Mouse (Mus musculus) neural tube, embryonic 13.5 days (tissue): ENCODE measurements around the gene Olfr680-ps1. TPM values are rescaled to one million over a fixed set of nuclear protein-coding genes. Genes with fewer than 3 reads are reported as not detected.
"Not testable (repeated sequence)": the region's sequence is repeated elsewhere in the genome, so short reads cannot be mapped to it uniquely, and the experiment has no call there.

ENCODE experiments used
- ATAC-seq: fragments of 200-750 bp; cut with Nextera tagmentation; 2 replicates; pipeline ENCODE4 v1.8.0; 2017; ENCODE audit warnings: low read depth, mild to moderate bottlenecking, moderate TSS enrichment, moderate library complexity
- H3K27ac ChIP-seq: fragments of 300-500 bp; sonication (generic); replicated peaks from 2 replicates; pipeline ENCODE4 v1.5.1; 2015; ENCODE audit warnings: moderate library complexity, mild to moderate bottlenecking, inconsistent platforms
- H3K27me3 ChIP-seq: fragments of 300-500 bp; sonication (generic); 2 replicates; pipeline ENCODE4 v1.6.1; 2015; ENCODE audit warnings: mild to moderate bottlenecking, inconsistent platforms
- H3K36me3 ChIP-seq: fragments of 300-500 bp; sonication (generic); 2 replicates; pipeline ENCODE4 v1.6.1; 2015; ENCODE audit warnings: mild to moderate bottlenecking, inconsistent platforms
- H3K4me1 ChIP-seq: fragments of 300-500 bp; sonication (generic); replicated peaks from 2 replicates; pipeline ENCODE4 v1.6.1; 2015; ENCODE audit warnings: inconsistent platforms
- H3K4me2 ChIP-seq: fragments of 300-500 bp; sonication (generic); 2 replicates; pipeline ENCODE4 v1.6.1; 2015; ENCODE audit warnings: inconsistent platforms, mild to moderate bottlenecking, moderate library complexity
- H3K4me3 ChIP-seq: fragments of 300-500 bp; sonication (generic); 2 replicates; pipeline ENCODE4 v1.5.1; 2015; ENCODE audit warnings: mild to moderate bottlenecking, inconsistent platforms
- H3K9ac ChIP-seq: fragments of 300-500 bp; sonication (generic); 2 replicates; pipeline ENCODE4 v1.6.1; 2015; ENCODE audit warnings: moderate library complexity, mild to moderate bottlenecking, inconsistent platforms
- H3K9me3 ChIP-seq: fragments of 300-500 bp; sonication (generic); 2 replicates; pipeline ENCODE4 v1.6.1; 2016; ENCODE audit warnings: inconsistent platforms
- WGBS: fragments of 180-500 bp; shearing (Covaris S2); methylation state at CpG from one replicate; pipeline ENCODE4 v1.1.7; 2015; 5-methylcytosine and 5-hydroxymethylcytosine counted together
- polyA plus RNA-seq: library from polyadenylated mRNA; unstranded; fragments of >200 nt; fragmentation: Nextera tagmentation; extraction: Ambion mirVana; gene quantifications from 2 replicates; pipeline ENCODE4 v1.2.1, GENCODE M21; 2015

Gene Olfr680-ps1
- not detected in 2 replicates for polyA plus RNA-seq

DNA sequence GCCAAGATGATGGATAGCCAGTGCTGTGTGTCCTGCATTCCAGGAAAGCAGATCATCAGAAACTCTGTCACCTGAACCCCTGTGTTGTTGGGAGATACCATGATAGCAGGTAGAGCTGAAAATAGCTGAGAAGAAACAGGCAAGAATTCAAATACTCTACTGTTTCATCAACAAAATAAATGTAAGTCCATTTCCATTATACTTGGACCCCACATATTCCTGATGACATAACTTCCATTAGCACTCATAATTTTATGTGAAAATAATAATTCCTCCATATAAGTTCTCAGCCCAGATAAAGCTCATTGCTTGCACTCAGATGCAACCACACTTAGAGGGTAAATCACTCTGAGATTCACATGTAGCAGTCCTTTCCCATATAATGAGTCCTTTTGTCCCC is at the start of gene Olfr680-ps1:
Olfr680-ps1 (minus strand) TSS at position 101 of the 400 bp plus-strand sequence.
- H3K4me2 ChIP-seq, H3K9me3 ChIP-seq, H3K4me1 ChIP-seq, H3K4me3 ChIP-seq, H3K27me3 ChIP-seq, H3K27ac ChIP-seq, ATAC-seq, H3K36me3 ChIP-seq, H3K9ac ChIP-seq: not testable (repeated sequence)

DNA sequence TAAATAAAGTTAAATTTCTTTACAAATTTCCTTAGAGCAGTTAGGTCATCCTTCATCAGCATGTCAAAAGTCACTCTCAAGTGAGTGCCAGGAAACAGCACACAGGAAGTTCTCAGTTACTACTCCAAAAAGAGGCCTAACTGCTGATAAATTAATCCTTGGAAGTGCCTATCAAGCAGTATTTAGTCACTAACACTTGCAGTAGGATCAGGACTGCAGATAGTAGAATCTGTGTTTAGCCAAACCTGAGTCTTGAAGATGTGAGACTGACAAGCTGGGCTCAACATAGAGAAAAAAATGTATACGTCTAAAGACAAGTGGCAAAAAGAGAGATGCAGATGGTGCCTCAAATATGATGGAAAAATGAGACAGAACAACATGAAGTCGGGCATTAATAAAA is 48.7 kb upstream of the Olfr680-ps1 start:
- ATAC-seq = no peak
- H3K9me3 ChIP-seq = no peaks in the 10 kb centered on the region
- H3K4me2 ChIP-seq = no peak overlapping the region
- no peaks in the 10 kb centered on the region for H3K4me1 ChIP-seq
- 88% methylated on average over 2 of the region's 2 CpGs for WGBS
- H3K4me3 ChIP-seq = no peak overlapping the region
- no peaks in the 10 kb centered on the region for H3K27me3 ChIP-seq
- no peaks in the 10 kb centered on the region for H3K36me3 ChIP-seq
- H3K27ac ChIP-seq = no peak overlapping the region
- no peak overlapping the region for H3K9ac ChIP-seq

DNA sequence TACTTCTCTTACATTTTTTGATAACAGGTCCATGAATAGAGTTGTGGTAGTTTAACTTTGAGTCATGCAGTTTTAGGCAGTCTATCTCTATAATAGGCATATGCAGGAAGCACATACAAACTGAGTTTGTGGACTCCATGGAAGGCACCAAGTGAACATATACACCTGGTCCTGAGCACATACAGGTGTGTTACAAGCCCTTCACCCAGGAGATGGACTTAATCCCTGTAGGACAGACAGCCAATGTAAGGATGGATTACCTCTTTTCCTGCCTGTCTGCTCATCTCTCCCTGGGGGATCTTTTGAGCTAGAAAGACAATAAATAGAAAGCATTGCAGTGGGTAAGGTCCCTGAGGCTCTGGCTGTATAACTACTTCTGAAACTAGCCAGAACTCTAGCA is 23.9 kb upstream of the Olfr680-ps1 start, which contains the start of gene Olfr681:
Olfr681 (plus strand) TSS at position 301 of the 400 bp plus-strand sequence.
- no peaks in the 10 kb centered on the region for H3K27me3 ChIP-seq
- no peak for ATAC-seq

DNA sequence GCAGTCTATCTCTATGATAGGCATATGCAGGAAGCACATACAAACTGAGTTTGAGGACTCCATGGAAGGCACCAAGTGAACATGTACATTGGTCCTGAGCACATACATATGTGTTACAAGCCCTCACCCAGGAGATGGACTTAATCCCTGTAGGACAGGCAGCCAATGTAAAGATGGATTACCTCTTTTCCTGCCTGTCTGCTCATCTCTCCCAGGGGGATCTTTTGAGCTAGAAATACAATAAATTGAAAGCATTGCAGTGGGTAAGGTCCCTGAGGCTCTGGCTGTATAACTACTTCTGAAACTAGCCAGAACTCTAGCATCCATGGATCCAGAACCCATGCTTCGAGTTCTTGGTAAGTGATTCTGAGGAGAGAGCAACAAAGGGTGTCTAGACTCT is 11.7 kb downstream of the Olfr680-ps1 start, which contains the start of gene Olfr679:
Olfr679 (plus strand) TSS at position 301 of the 400 bp plus-strand sequence.
- ATAC-seq = no peak

More for the DNA sequence above, 23.9 kb upstream of the Olfr680-ps1 start, which contains the start of gene Olfr681:
- Histone ChIP-seq H3K4me3 (no peak within 1 kb of the TSS), H3K36me3 (no peaks in the 10 kb centered on the region), H3K9ac (no peak within 1 kb of the TSS), H3K4me1 (no peaks in the 10 kb centered on the region), H3K27ac (no peak within 1 kb of the TSS), H3K4me2 (no peak within 1 kb of the TSS), H3K9me3 (no peaks in the 10 kb centered on the region)

DNA sequence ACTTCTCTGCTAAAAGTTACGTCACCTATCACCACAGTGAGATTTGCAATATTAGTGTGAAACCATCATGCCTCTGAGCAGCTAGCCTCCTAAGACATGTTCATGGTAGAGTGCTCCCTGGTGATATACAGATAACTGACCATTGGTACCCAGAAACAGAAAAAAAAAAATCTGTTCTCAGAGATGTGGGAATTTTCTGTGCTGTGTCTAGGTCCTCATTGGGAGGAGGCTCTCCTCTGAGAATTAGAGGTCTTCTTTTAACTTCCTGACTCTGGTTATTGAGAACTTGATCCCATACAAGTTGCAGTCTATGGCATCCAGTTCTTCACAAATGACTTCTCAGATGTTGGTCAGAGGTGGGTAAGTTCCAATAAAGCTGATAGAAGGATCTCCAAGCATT is 28.4 kb downstream of the Olfr680-ps1 start, which contains the start of gene Olfr678:
Olfr678 (plus strand) TSS at position 301 of the 400 bp plus-strand sequence.
- WGBS = 88% methylated on average over 1 of the region's 1 CpGs
- Histone ChIP-seq H3K27ac (no peak within 1 kb of the TSS), H3K4me1 (no peaks in the 10 kb centered on the region), H3K9me3 (no peaks in the 10 kb centered on the region), H3K4me2 (no peak within 1 kb of the TSS), H3K27me3 (no peaks in the 10 kb centered on the region), H3K36me3 (no peaks in the 10 kb centered on the region), H3K4me3 (no peak within 1 kb of the TSS), H3K9ac (no peak within 1 kb of the TSS)
- no peak for ATAC-seq

More for the DNA sequence above, 11.7 kb downstream of the Olfr680-ps1 start, which contains the start of gene Olfr679:
- H3K27ac ChIP-seq = no peak within 1 kb of the TSS
- no peak within 1 kb of the TSS for H3K4me3 ChIP-seq
- H3K4me2 ChIP-seq = no peak within 1 kb of the TSS
- 64% methylated on average over 1 of the region's 1 CpGs for WGBS
- no peaks in the 10 kb centered on the region for H3K27me3 ChIP-seq
- no peak within 1 kb of the TSS for H3K9ac ChIP-seq
- H3K4me1 ChIP-seq = no peaks in the 10 kb centered on the region
- H3K9me3 ChIP-seq = no peaks in the 10 kb centered on the region
- no peaks in the 10 kb centered on the region for H3K36me3 ChIP-seq

DNA sequence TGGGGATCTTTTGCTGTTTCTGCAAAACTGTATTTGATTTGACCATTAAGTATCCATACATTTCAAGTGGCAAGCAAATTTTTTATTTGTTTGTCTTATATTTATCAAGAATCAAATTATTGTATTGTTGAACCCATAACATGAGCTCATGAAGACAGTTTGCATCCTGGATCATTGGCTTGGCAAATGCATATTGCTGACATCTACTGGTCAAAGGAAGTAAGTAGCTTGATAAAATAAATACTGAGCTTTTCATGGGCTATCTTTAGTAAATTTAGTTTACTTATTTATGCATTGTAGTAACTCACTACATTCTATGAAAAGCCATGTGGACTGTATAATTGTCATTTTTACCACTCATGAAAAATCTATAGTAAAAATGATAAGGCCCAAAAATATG is 33.7 kb downstream of the Olfr680-ps1 start:
- Histone ChIP-seq H3K4me1 (no peaks in the 10 kb centered on the region), H3K4me2 (no peak overlapping the region), H3K9ac (no peak overlapping the region), H3K9me3 (no peaks in the 10 kb centered on the region), H3K27ac (no peak overlapping the region), H3K36me3 (no peaks in the 10 kb centered on the region), H3K4me3 (no peak overlapping the region), H3K27me3 (no peaks in the 10 kb centered on the region)
- no peak for ATAC-seq

Other genes with a start within 250 kb of the Olfr680-ps1 start
- gene Usp17la, start 235.8 kb downstream of the Olfr680-ps1 start, polyA plus RNA-seq = not detected in 2 replicates
- not detected in 2 replicates for gene Olfr665, start 214.8 kb downstream of the Olfr680-ps1 start, polyA plus RNA-seq
- not detected in 2 replicates for gene Olfr666, start 196.9 kb downstream of the Olfr680-ps1 start, polyA plus RNA-seq
- gene Olfr667, start 171.3 kb downstream of the Olfr680-ps1 start, polyA plus RNA-seq = not detected in 2 replicates
- gene Olfr668, start 164.8 kb downstream of the Olfr680-ps1 start, polyA plus RNA-seq = not detected in 2 replicates
- gene Olfr669, start 158.6 kb downstream of the Olfr680-ps1 start, polyA plus RNA-seq = not detected in 2 replicates
- gene Olfr670, start 130.2 kb downstream of the Olfr680-ps1 start, polyA plus RNA-seq = not detected in 2 replicates
- not detected in 2 replicates for gene Olfr671, start 113.7 kb downstream of the Olfr680-ps1 start, polyA plus RNA-seq
- gene Olfr672, start 90.8 kb downstream of the Olfr680-ps1 start, polyA plus RNA-seq = not detected in 2 replicates
- gene Olfr675, start 64.4 kb downstream of the Olfr680-ps1 start, polyA plus RNA-seq = not detected in 2 replicates
- gene Olfr676, start 60.1 kb downstream of the Olfr680-ps1 start, polyA plus RNA-seq = not detected in 2 replicates
- gene Olfr677, start 41.4 kb downstream of the Olfr680-ps1 start, polyA plus RNA-seq = not detected in 2 replicates
- gene Olfr678, start 28.3 kb downstream of the Olfr680-ps1 start, polyA plus RNA-seq = not detected in 2 replicates
- not detected in 2 replicates for gene Olfr679, start 11.6 kb downstream of the Olfr680-ps1 start, polyA plus RNA-seq
- gene Olfr681, start 24.0 kb upstream of the Olfr680-ps1 start, polyA plus RNA-seq = not detected in 2 replicates
- gene Olfr683, start 54.2 kb upstream of the Olfr680-ps1 start, polyA plus RNA-seq = not detected in 2 replicates
- not detected in 2 replicates for gene Olfr684, start 70.8 kb upstream of the Olfr680-ps1 start, polyA plus RNA-seq
- not detected in 2 replicates for gene Olfr685, start 93.2 kb upstream of the Olfr680-ps1 start, polyA plus RNA-seq
- not detected in 2 replicates for gene Olfr686, start 114.7 kb upstream of the Olfr680-ps1 start, polyA plus RNA-seq
- gene Olfr688, start 195.3 kb upstream of the Olfr680-ps1 start, polyA plus RNA-seq = not detected in 2 replicates
- 0.06 TPM in 1 of 2 replicates, not detected in the other for gene Olfr689, start 218.3 kb upstream of the Olfr680-ps1 start, polyA plus RNA-seq
- gene Olfr690, start 241.3 kb upstream of the Olfr680-ps1 start, polyA plus RNA-seq = not detected in 2 replicates
- 0.29 TPM in 1 of 2 replicates, not detected in the other for gene Olfr691, start 249.5 kb upstream of the Olfr680-ps1 start, polyA plus RNA-seq